Mouse (Mus musculus) layer of hippocampus, postnatal 25 days (tissue): ENCODE data around the gene Apoo. TPM values are rescaled to one million over a fixed set of nuclear protein-coding genes. Genes with fewer than 3 reads are reported as not detected.
"Not testable (repeated sequence)": the region's sequence is repeated elsewhere in the genome, so short reads cannot be mapped to it uniquely, and the experiment has no call there.

ENCODE experiments used
- DNase-seq, 2 experiments: peaks; one replicate each; pipeline ENCODE4 v3.0.0; 2022; ENCODE audit warnings: mixed read lengths in 2 of 2, low spot score in 1 of 2; ENCODE audit errors: extremely low spot score in 1 of 2
- total RNA-seq, 2 experiments: library from RNA; stranded (reverse); gene quantifications; 2 replicates each; pipeline ENCODE4 v1.2.3; 2021

Gene Apoo
- total RNA-seq = 10 to 100 TPM; 68.3 to 71.4 TPM

- DNase-seq = peak; percentile 80 to 90
These were observed at the start of gene Apoo, which contains the start of gene Fam90a1b for GRCm38 (mm10) chrX:94366670-94367241. Gene Apoo (plus strand): TSS chrX:94367117. Gene Fam90a1b (minus strand): TSS chrX:94366777.

- no peak for DNase-seq
These were observed 45.6 kb upstream of the Apoo start for GRCm38 (mm10) chrX:94321036-94321902.

- DNase-seq = not testable (repeated sequence)
These were observed 23.3 kb upstream of the Apoo start for GRCm38 (mm10) chrX:94343638-94344037.

GRCm38 (mm10) chrX:94365381-94365925 is 1.5 kb upstream of the Apoo start:
- no peak for DNase-seq

- DNase-seq = peak; percentile 3 to 10
These were observed 888 bp upstream of the Apoo start for GRCm38 (mm10) chrX:94366029-94366428.

- DNase-seq = no peak
These were observed 331 bp downstream of the Apoo start for GRCm38 (mm10) chrX:94367248-94367647.

- no peak for DNase-seq
These were observed 11.8 kb downstream of the Apoo start for GRCm38 (mm10) chrX:94378734-94379133.

GRCm38 (mm10) chrX:94408975-94409374 is 42.1 kb downstream of the Apoo start:
- DNase-seq = no peak

- DNase-seq = no peak
These were observed 53.3 kb downstream of the Apoo start for GRCm38 (mm10) chrX:94420210-94420609.

- no peak for DNase-seq
These were observed 64.8 kb downstream of the Apoo start for GRCm38 (mm10) chrX:94431548-94432375.

- DNase-seq = not testable (repeated sequence)
These were observed 78.5 kb downstream of the Apoo start for GRCm38 (mm10) chrX:94445427-94445826.

GRCm38 (mm10) chrX:94446021-94446420 is 79.1 kb downstream of the Apoo start:
- not testable (repeated sequence) for DNase-seq

GRCm38 (mm10) chrX:94450047-94450881 is 83.3 kb downstream of the Apoo start:
- not testable (repeated sequence) for DNase-seq

- DNase-seq = no peak
These were observed 92.4 kb downstream of the Apoo start for GRCm38 (mm10) chrX:94459346-94459745.

- not testable (repeated sequence) for DNase-seq
These were observed 94.6 kb downstream of the Apoo start for GRCm38 (mm10) chrX:94461513-94461912.

GRCm38 (mm10) chrX:94462604-94463429 is 95.9 kb downstream of the Apoo start:
- DNase-seq = not testable (repeated sequence)
